Mouse (Mus musculus): ENCODE data around the gene Mcat.

Gene Mcat

GRCm38 (mm10) chr15:83538855-83539254, 24.7 kb downstream of the Mcat start:
- no peak for DNase-seq (ENCODE audit: low spot score)

DNA sequence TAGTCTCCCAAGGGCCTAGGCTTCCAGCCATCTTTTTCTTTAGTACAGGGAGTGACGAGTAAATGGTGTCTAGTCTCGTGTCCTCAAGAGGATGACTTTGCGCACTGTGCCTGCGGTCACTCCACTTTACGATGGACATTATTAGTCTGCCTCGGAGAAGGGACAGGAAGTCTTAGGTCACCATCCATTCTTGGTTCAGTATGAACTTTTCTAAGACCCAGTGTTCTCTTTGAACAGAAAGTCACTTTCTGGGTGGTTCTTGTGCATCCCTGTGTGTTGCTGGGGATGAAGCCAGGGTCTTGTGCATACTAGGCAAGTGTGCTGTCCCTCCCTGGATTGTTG, 27.7 kb downstream of the Mcat start:
- DNase-seq (ENCODE audit: low spot score), result no peak

DNA sequence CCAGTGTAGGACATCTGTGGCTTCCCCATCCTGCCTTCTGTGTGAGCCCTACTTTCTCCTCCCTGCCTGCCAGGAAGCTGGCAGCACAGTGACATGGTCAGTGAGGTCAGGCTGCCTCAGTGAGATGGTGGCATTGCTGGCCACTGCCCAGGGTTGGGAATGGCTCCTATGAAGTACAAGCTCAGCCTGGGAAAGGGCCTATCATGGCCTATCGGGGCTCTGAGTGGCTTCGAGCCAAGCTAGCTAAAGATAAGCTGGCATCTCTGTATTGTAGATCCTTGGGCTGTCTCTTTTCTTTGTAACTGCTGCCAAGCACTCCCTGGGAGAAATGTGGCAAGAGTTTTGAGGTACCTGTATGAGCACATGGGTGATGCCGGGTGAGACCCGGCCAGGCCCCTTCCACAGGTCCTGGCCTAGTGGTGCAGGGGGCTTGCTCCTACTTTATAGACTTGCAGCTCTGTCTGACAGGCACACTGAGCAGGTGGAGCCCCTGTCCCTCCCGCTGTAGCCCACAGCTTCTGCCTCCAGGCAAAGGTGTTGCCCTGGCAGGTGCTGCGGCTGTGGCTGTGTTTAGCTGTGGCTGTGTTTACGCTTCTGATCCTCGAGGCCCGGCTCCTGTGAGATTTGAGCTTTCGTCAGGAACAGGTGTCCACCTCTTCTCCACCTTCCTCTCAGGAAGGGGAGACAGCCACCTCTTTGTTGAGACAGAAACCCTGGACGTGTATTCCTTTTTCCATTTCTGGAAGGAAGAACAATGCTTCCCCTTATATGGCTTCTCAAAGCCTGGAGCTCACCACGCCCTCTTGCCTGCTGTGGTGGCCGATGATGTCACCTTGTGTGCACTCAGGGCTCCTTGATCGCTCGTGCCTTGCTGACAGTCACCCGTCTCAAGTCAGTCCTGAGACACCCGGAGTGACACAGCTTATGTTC, 28.4 kb downstream of the Mcat start:
- DNase-seq (ENCODE audit: low spot score), result no peak

GRCm38 (mm10) chr15:83532606-83533005, 31.0 kb downstream of the Mcat start:
- no peak for DNase-seq (ENCODE audit: low spot score)

- no peak for DNase-seq (ENCODE audit: low spot score)
Observed at GRCm38 (mm10) chr15:83531961-83532469, 31.6 kb downstream of the Mcat start.

DNA sequence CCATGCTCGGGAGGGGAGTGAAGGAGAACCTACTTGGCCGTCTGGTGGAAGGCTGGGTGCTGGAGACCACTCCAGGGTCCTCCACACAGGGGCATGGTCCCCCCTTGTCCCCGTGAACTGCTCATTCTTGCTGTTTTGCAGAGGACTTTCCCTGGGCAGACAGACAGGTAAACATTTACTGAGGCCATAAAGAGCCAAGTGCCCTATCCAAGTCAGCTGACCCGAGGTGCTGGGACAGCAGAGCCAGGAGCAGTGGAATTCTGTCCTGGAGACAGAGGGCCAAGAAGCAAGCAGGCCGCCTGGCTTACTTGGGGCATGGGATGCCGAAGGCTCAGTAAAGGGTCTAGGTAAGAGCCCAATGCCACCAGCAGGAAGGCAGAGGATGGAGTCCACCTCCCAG, 32.9 kb downstream of the Mcat start:
- no peak for DNase-seq (ENCODE audit: low spot score)

DNA sequence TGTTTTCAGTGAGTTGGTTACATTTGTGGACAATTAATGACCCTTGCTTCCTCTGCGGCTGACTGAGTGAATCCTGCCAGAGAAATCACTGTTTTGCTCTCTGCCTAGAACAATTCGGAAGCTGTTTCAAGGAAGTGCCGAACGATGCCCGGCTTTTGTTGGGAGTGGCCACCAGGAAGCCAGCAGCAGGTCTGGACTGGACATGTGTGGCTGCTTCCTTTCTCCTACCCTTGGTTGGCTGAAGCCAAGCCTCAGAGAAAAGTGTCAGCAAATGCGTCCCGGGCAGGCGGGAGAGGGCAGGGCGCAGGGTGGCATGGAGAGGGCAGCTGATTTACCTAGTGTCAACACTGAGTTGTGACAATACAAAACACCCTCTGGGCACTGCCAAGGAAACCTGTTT, 33.4 kb downstream of the Mcat start:
- no peak for DNase-seq (ENCODE audit: low spot score)

DNA sequence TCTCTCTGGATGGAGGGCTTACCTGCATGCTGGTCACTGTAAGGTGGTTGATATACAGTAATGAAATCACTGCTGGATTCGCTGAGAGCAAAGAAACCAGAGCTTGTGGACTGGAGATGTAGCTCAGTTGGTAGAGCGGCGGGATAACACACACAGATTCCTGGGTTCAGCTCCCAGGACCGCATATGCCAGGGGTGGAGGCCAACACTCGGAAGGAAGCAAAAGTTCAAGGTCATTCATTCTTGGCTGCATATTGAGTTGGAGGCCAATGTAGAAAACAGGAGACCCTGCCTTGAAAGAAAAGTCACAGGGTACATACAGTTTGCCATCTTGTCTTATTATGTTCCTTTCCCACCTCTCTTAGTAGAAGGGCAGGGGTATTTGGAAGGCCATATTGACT, 33.8 kb downstream of the Mcat start:
- no peak for DNase-seq (ENCODE audit: low spot score)

DNA sequence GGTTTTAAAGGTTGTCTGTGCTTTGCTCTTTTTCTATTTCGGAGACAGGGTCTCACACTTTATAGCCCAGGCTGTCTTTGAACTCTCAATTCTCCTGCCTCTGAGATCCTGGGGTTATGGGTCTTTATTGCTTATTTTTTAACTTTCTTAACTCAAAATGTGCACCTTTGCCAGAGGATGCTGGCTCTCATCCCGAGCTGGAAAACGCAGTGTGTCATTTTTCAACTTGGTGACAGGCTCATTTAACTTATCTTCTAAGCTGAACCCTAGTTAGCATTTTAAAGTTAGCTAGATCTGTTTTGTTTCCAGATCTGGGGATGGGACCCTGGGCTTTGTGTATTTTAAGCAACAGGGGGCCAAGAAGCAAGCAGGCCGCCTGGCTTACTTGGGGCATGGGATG, 34.7 kb downstream of the Mcat start:
- DNase-seq (ENCODE audit: low spot score), result no peak

- DNase-seq (ENCODE audit: low spot score), result no peak
Observed at GRCm38 (mm10) chr15:83527747-83528146, 35.8 kb downstream of the Mcat start.

GRCm38 (mm10) chr15:83527092-83527437, 36.5 kb downstream of the Mcat start:
- DNase-seq (ENCODE audit: low spot score), result no peak

DNA sequence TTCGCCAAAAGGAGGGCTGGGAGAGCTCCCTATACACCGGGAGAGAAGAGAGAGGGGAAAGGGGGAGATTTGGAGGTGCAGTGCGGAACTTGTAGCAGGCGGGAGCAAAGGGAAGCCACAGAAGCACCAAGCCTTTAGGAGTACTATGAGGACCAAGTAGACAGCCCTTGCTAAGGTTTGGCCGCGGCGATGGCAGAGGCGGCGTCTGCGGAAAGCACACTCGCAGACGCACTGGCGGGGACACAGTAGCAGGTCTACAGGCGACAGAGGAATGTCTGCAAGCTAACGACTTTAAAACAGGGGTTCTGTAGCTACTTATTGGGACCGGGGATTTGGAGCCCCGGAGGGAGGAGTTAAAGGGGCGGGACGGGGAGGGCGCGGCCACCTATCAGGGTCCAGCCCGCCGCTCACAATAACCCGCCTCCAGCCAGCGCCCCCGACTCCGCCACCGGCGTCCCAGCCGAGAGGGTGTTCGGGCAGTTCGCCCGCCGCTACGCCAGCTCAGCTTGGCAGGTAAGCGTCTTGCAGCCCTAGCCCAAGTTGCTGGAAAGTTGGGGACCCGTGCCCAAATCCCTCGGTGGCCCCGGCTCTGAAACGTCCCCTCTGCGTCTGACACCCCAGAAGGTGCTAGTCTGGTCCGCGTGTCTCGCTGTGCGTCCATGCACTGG, 37.0 kb downstream of the Mcat start, which contains the start of gene Bik:
Bik (plus strand) TSS at position 439 of the 668 bp plus-strand sequence.
- DNase-seq (ENCODE audit: low spot score), result no peak

- DNase-seq (ENCODE audit: low spot score), result no peak
Observed at GRCm38 (mm10) chr15:83524333-83524729, 39.3 kb downstream of the Mcat start.

GRCm38 (mm10) chr15:83523638-83524332, 39.8 kb downstream of the Mcat start:
- DNase-seq (ENCODE audit: low spot score), result no peak

- DNase-seq (ENCODE audit: low spot score), result no peak
Observed at GRCm38 (mm10) chr15:83523196-83523595, 40.4 kb downstream of the Mcat start.

DNA sequence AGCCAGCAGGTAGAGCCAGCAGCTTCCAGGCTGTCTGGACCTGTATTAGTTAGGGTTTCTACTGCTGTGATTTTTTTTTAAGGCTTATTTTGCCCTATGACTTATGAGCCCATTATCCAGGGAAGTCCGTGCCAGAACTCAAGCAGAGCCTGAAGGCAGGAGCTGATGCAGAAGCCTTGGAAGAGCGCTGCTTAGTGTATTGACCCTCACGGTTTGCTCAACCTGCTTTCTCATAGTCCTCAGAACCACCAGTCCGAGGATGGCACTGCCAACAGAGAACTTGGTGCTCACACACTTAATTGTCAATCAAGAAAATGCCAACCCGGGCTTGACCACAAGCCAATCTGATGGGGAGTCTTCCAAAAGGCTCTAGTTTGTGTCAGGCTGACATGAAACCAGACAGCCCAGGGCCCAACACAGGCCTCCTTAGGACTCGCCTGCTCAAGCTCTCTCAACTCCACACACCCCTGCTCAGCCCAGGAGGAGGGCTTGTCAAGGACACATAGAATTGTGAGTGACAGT, 42.7 kb downstream of the Mcat start:
- no peak for DNase-seq (ENCODE audit: low spot score)

GRCm38 (mm10) chr15:83518215-83519048, 45.2 kb downstream of the Mcat start:
- DNase-seq (ENCODE audit: low spot score), result no peak

GRCm38 (mm10) chr15:83515018-83515417, 48.6 kb downstream of the Mcat start:
- DNase-seq (ENCODE audit: low spot score), result no peak

DNA sequence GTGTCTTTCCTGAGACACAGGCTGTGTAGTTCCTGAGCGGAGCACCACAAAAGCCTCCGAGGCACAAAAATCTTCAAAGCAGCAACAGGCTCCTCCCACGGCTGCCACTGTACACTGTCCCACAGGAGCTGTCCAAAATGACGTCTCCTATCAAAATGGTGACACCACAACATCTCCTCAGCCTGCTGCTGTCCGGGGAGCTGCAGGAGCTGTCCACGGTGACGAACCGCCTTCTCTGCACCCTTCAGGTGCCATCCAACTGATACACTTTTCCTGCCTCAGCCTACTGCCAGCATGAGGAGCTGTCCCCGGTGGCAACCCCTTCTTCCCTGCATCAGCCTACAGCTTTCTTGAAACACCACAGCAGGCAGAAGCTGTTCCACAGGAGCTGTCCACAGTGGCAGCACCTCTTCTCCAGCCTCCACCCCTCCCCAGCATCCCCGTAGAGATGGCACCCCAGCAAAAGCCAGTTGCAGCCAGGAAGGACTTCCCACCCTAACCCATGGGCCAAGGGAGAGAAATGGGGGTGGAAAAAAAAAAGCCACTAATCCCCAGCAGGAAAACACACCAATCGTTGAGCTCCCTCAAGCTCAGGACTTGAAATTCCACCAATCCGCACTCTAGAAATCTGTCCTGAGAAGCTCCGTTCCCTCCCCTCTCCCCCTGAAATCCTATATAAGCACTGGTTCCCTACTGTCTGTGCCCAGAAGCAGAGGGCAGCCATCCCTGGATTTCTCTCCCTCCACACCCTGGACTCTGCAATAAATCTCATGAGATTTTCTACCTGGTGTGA, 50.9 kb downstream of the Mcat start:
- no peak for DNase-seq (ENCODE audit: low spot score)

GRCm38 (mm10) chr15:83510805-83511405, 52.7 kb downstream of the Mcat start, which contains the start of gene Ttll1:
Gene Ttll1, minus strand, starts transcription at chr15:83510893.
- peak; percentile 84 for DNase-seq (ENCODE audit: low spot score)

All from ovary, postnatal 10 days (tissue).